Comparison of ENCODE assay signal across 13 mouse cellular contexts in the genomic region with DNA sequence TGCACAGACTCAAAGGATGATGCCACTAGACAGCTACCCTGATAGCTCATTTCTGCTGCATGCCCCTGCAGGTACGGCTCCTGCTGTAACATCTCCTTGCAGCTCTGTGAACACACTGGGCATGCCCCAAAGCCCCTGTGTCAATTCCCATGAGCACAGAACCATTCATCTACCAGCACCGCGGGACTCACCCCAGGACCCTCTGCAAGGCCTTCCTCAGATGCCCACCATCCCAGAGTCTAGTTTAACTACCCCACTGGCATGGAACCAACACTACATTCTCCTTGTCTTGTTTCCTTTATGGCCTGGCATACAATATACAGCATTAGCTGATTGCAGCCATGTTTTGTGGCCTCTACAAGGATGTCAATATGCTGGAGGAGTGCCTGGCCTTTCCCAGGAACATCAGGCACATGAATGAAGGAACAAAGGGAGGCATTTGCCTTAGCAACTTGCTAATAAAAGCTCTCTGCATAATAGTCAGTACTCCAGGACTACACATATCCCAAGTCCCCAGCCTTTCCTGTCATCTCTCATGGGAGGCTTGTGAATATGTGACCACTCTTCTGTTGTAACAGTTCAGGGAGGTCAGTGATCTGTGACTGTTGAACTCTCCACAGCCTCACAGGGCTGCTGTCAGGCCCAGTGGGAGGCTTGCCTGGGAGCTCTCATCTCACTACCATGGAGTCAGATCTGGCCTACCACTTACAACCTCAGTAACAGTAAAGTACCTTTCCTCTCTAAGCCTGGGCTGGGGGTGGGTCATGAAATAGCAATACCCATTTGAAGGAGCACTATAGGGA.
DNase-seq lines count a peak whose midpoint lies in the region; ATAC-seq and TF ChIP-seq lines count a peak whose summit lies in the region.
"Had no signal": no experiment of that assay in that cellular context is flagged by ENCODE, and none has a peak within 500 bp of the region (broad histone marks: within the 10 kb centered on the region; RNA-seq: fewer than 3 reads in every experiment).

No protein-coding gene starts in this region.

- 84% methylated on average over 3 of the region's 3 CpGs for WGBS in heart, embryonic 10.5 days
- 77% methylated on average over 3 of the region's 3 CpGs for WGBS in midbrain, embryonic 13.5 days
- WGBS in midbrain, embryonic 16.5 days, result 87% methylated on average over 3 of the region's 3 CpGs
- WGBS in olfactory bulb, adult 2 months, result 63% methylated on average over 3 of the region's 3 CpGs

- no peak overlapping the region for H3K9ac ChIP-seq in midbrain, embryonic 13.5 days (replicated peaks)
- H3K9ac ChIP-seq in midbrain, embryonic 16.5 days (ENCODE audit: low read depth, low read length), result no peak overlapping the region
- H3K9ac ChIP-seq: embryonic facial prominence, embryonic 15.5 days; heart, embryonic 13.5 days had no signal

- no peak overlapping the region for H3K4me2 ChIP-seq in midbrain, embryonic 13.5 days (replicated peaks)
- H3K4me2 ChIP-seq in midbrain, embryonic 16.5 days (ENCODE audit: low read length), result no peak overlapping the region
- H3K4me2 ChIP-seq: embryonic facial prominence, embryonic 15.5 days; heart, embryonic 13.5 days had no signal

- peak; percentile 90 for DNase-seq in heart, adult 11 months
- no peak for DNase-seq in heart, embryonic 10.5 days (ENCODE audit: low spot score)
- peak; percentile 34 for DNase-seq in kidney, postnatal 10 days
- no peak for DNase-seq in left cerebral cortex, postnatal 14 days (ENCODE audit: low spot score in 2 of 2)
- no peak for DNase-seq in embryo, embryonic 9.5 days (ENCODE audit: extremely low spot score)
- DNase-seq: spleen, adult 18-20 months; thymus, adult 18-20 months had no signal

- no peak for TF ChIP-seq CTCF in olfactory bulb, adult 2 months (IDR thresholded peaks at IDR 0.05; ENCODE audit: insufficient read depth, low read depth, low read length)

- no peak overlapping the region for H3K4me3 ChIP-seq in heart, embryonic 10.5 days
- no peak overlapping the region for H3K4me3 ChIP-seq in midbrain, embryonic 13.5 days (replicated peaks)
- H3K4me3 ChIP-seq in midbrain, embryonic 16.5 days (ENCODE audit: low read depth, low read length), result no peak overlapping the region
- H3K4me3 ChIP-seq in olfactory bulb, adult 2 months (ENCODE audit: insufficient read depth, low read depth, low read length), result no peak overlapping the region
- H3K4me3 ChIP-seq: embryonic facial prominence, embryonic 15.5 days; heart, embryonic 13.5 days had no signal

- no peak overlapping the region for H3K27ac ChIP-seq in heart, embryonic 10.5 days
- peak overlapping the region; percentile 51 for H3K27ac ChIP-seq in midbrain, embryonic 13.5 days
- H3K27ac ChIP-seq in midbrain, embryonic 16.5 days (ENCODE audit: low read length), result no peak overlapping the region
- H3K27ac ChIP-seq in olfactory bulb, adult 2 months (ENCODE audit: insufficient read depth, low read depth, low read length), result peak overlapping the region; percentile 85
- H3K27ac ChIP-seq: embryonic facial prominence, embryonic 15.5 days; heart, embryonic 13.5 days had no signal

- H3K36me3 ChIP-seq in heart, embryonic 10.5 days, result no peaks in the 10 kb centered on the region
- H3K36me3 ChIP-seq in midbrain, embryonic 13.5 days, result no peaks in the 10 kb centered on the region
- no peaks in the 10 kb centered on the region for H3K36me3 ChIP-seq in midbrain, embryonic 16.5 days (ENCODE audit: control insufficient read depth, insufficient read depth, low read length)
- H3K36me3 ChIP-seq: embryonic facial prominence, embryonic 15.5 days; heart, embryonic 13.5 days had no signal

- H3K4me1 ChIP-seq in heart, embryonic 10.5 days, result no peaks in the 10 kb centered on the region
- peaks cover 22% of the 10 kb centered on the region for H3K4me1 ChIP-seq in midbrain, embryonic 13.5 days (replicated peaks)
- H3K4me1 ChIP-seq in midbrain, embryonic 16.5 days (ENCODE audit: control insufficient read depth, insufficient read depth, low read length), result peaks cover 14% of the 10 kb centered on the region
- H3K4me1 ChIP-seq in olfactory bulb, adult 2 months (ENCODE audit: control insufficient read depth, insufficient read depth, low read length), result peaks cover 48% of the 10 kb centered on the region

- ATAC-seq in midbrain, embryonic 13.5 days, result no peak
- no peak for ATAC-seq in midbrain, embryonic 16.5 days
- ATAC-seq: intestine, embryonic 16.5 days had no signal

- intact Hi-C loops in left cerebral cortex, postnatal 14 days (cut with DNase I), result no loop called here

- no peak for TF ChIP-seq POLR2A in olfactory bulb, adult 2 months (IDR thresholded peaks at IDR 0.05; ENCODE audit: insufficient read depth, low read depth, low read length)

- H3K9me3 ChIP-seq in heart, embryonic 10.5 days, result no peaks in the 10 kb centered on the region
- H3K9me3 ChIP-seq in midbrain, embryonic 13.5 days, result no peaks in the 10 kb centered on the region
- H3K9me3 ChIP-seq in midbrain, embryonic 16.5 days (replicated peaks; ENCODE audit: control insufficient read depth, low read length, poor library complexity, severe bottlenecking), result no peaks in the 10 kb centered on the region
- H3K9me3 ChIP-seq: embryonic facial prominence, embryonic 15.5 days; heart, embryonic 13.5 days had no signal

- no peaks in the 10 kb centered on the region for H3K27me3 ChIP-seq in heart, embryonic 10.5 days (ENCODE audit: insufficient read depth, poor library complexity, severe bottlenecking)
- H3K27me3 ChIP-seq in midbrain, embryonic 13.5 days, result no peaks in the 10 kb centered on the region
- H3K27me3 ChIP-seq in midbrain, embryonic 16.5 days (ENCODE audit: control insufficient read depth, insufficient read depth, low read depth, low read length), result no peaks in the 10 kb centered on the region
- H3K27me3 ChIP-seq: embryonic facial prominence, embryonic 15.5 days; heart, embryonic 13.5 days had no signal

Comparison
In these comparisons a context has a peak if more than half of its experiments do, and no peak if none do; other contexts are left out.
1. DNase-seq: peak in heart, adult 11 months (single experiment) and kidney, postnatal 10 days (single experiment); none in heart, embryonic 10.5 days (single experiment), left cerebral cortex, postnatal 14 days (0 of 2) and embryo, embryonic 9.5 days (single experiment).
2. H3K27ac ChIP-seq: peak in midbrain, embryonic 13.5 days (single experiment) and olfactory bulb, adult 2 months (single experiment); none in heart, embryonic 10.5 days (single experiment) and midbrain, embryonic 16.5 days (single experiment).